Mouse (Mus musculus): ENCODE results near the gene Cirbp.
A peak's percentile ranks its signal among the peaks of the same experiment; 100 is the strongest.
"Not testable (repeated sequence)": the region's sequence is repeated elsewhere in the genome, so short reads cannot be mapped to it uniquely, and the experiment has no call there.

The Cirbp gene

GRCm38 (mm10) chr10:80208841-80209371 lies 43.1 kb downstream of the Cirbp start:
- peak; percentile 26 for DNase-seq (ENCODE audit: low read depth, low spot score)

- not testable (repeated sequence) for DNase-seq (ENCODE audit: low read depth, low spot score)
Measured at GRCm38 (mm10) chr10:80211547-80212103, 45.8 kb downstream of the Cirbp start.

- DNase-seq (ENCODE audit: low read depth, low spot score) = no peak
Measured at GRCm38 (mm10) chr10:80215048-80215772, 49.4 kb downstream of the Cirbp start.

GRCm38 (mm10) chr10:80220676-80221075 lies 54.9 kb downstream of the Cirbp start:
- no peak for DNase-seq (ENCODE audit: low read depth, low spot score)

All from telencephalon, adult 2 months (tissue).